Mouse (Mus musculus) lung, postnatal 0 days (tissue): Measurements from ENCODE around the gene Cnpy2.

Experiments used
- CTCF ChIP-seq: IDR thresholded peaks from 2 replicates; pipeline ENCODE4 v1.5.1; 2016; ENCODE audit warnings: antibody characterized with exemption, mild to moderate bottlenecking
- EP300 ChIP-seq: IDR thresholded peaks from 2 replicates; pipeline ENCODE4 v1.6.1; 2016; ENCODE audit warnings: antibody characterized with exemption, mild to moderate bottlenecking, control low read depth

GRCm38 (mm10) chr10:128280943-128281342, 41.3 kb upstream of the Cnpy2 start:
- no peak for TF ChIP-seq CTCF
- TF ChIP-seq EP300, result no peak
